Mouse (Mus musculus) E14TG2a.4 (cell line): ENCODE measurements around the gene Tmem202.

Experiments used
- H3K27me3 ChIP-seq: 2 replicates; pipeline ENCODE4 v1.6.1; 2014; ENCODE audit warnings: low read length, control low read depth; ENCODE audit not compliant: insufficient read depth
- H3K36me3 ChIP-seq: 2 replicates; pipeline ENCODE4 v1.6.1; 2014; ENCODE audit warnings: low read length, control low read depth; ENCODE audit not compliant: insufficient read depth
- H3K4me1 ChIP-seq: replicated peaks from 2 replicates; pipeline ENCODE4 v1.6.1; 2014; ENCODE audit warnings: low read depth, low read length, control low read depth
- H3K4me3 ChIP-seq: replicated peaks from 2 replicates; pipeline ENCODE4 v1.5.1; 2014; ENCODE audit warnings: mild to moderate bottlenecking, low read length
- H3K9me3 ChIP-seq: 2 replicates; pipeline ENCODE4 v1.6.1; 2014; ENCODE audit warnings: low read length, control low read depth
- CTCF ChIP-seq: conservative IDR thresholded peaks from 2 replicates; pipeline ENCODE4 v1.5.1; 2014; ENCODE audit warnings: low read length
- NANOG ChIP-seq: IDR thresholded peaks from 2 replicates; pipeline ENCODE4 v1.6.1; 2014; ENCODE audit warnings: borderline replicate concordance, low read length, mixed read lengths
- POU5F1 ChIP-seq: IDR thresholded peaks from 2 replicates; pipeline ENCODE4 v1.6.1; 2014; ENCODE audit warnings: low read length, borderline replicate concordance

The Tmem202 gene

DNA sequence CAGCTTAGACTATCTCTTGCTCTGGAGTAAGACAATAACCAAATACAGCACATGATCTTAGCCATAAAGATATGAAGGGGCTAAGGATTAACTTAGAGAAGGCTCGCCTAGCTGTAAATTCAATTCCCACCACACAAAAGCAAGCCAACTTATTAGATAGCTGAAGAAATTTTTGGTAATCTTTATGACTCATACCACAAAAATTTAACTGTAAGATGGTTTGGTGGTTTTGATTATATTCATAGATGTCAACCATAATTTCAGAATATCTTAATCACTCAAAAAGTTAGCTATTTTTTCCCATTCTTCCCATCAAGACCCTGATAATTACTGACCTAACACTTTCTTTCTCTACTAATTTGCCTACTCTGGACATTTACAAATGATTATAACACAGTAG lies 70.2 kb downstream of the Tmem202 start:
- H3K4me3 ChIP-seq = no peak overlapping the region
- no peaks in the 10 kb centered on the region for H3K9me3 ChIP-seq
- H3K4me1 ChIP-seq = peaks cover 32% of the 10 kb centered on the region
- TF ChIP-seq NANOG (no peak), CTCF (no peak), POU5F1 (no peak)
- no peaks in the 10 kb centered on the region for H3K27me3 ChIP-seq
- peaks cover 38% of the 10 kb centered on the region for H3K36me3 ChIP-seq
